Mouse (Mus musculus) olfactory bulb, adult 2 months (tissue): ENCODE measurements around the gene Gpr132. TPM values are rescaled to one million over a fixed set of nuclear protein-coding genes. Genes with fewer than 3 reads are reported as not detected.

Experiments
- H3K27ac ChIP-seq: fragments of 200-500 bp; 2 replicates; pipeline ENCODE4 v1.5.1; 2012; ENCODE audit warnings: low read depth, low read length; ENCODE audit not compliant: insufficient read depth
- H3K4me1 ChIP-seq: fragments of 200-500 bp; 2 replicates; pipeline ENCODE4 v1.6.1; 2012; ENCODE audit warnings: low read length; ENCODE audit not compliant: control insufficient read depth, insufficient read depth
- H3K4me3 ChIP-seq: fragments of 200-500 bp; 2 replicates; pipeline ENCODE4 v1.5.1; 2012; ENCODE audit warnings: mild to moderate bottlenecking, low read depth, low read length, moderate library complexity; ENCODE audit not compliant: insufficient read depth
- CTCF ChIP-seq: fragments of 200-500 bp; IDR thresholded peaks from 2 replicates; pipeline ENCODE4 v1.5.1; 2012; ENCODE audit warnings: low read depth, mild to moderate bottlenecking, low read length, moderate library complexity; ENCODE audit not compliant: insufficient read depth
- POLR2A ChIP-seq: fragments of 200-500 bp; IDR thresholded peaks from 2 replicates; pipeline ENCODE4 v1.6.1; 2012; ENCODE audit warnings: mild to moderate bottlenecking, low read depth, low read length, moderate library complexity; ENCODE audit not compliant: insufficient read depth
- WGBS: fragments of 180-500 bp; shearing (Covaris S2); methylation state at CpG from one replicate; pipeline ENCODE4 v1.1.7; 2018; 5-methylcytosine and 5-hydroxymethylcytosine counted together
- polyA plus RNA-seq: library from polyadenylated mRNA; stranded (reverse); fragments of >200 nt; gene quantifications from 2 replicates; pipeline ENCODE4 v1.2.4, GENCODE M21; 2012; ENCODE audit warnings: low replicate concordance; ENCODE audit not compliant: missing spikeins, insufficient read depth, insufficient read length

Gene Gpr132
- polyA plus RNA-seq, 1 experiment, result not detected

DNA sequence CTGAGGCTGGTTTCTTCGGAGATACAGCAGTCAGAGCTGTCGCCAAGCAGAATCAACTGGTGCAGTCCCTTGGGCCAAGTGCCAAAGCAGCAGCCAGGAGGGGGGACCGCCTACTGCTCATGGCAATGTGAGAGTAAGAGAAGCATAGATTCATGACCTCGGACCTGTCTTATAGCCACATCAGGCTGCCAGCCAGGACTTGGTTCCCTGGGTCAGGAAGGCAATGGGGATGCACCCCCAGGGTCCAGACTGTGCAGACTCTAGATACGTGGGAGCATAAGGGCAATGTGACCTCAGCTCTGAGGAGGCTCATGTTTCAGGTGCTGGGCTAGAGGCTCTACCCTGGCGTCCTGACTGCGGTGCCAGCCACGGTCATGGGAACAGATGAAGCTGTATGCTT is 35.9 kb upstream of the Gpr132 start:
- H3K27ac ChIP-seq, result no peak overlapping the region
- 65% methylated on average over 8 of the region's 8 CpGs for WGBS
- H3K4me3 ChIP-seq, result no peak overlapping the region
- H3K4me1 ChIP-seq, result peaks cover 8% of the 10 kb centered on the region
- no peak for TF ChIP-seq CTCF
- TF ChIP-seq POLR2A, result no peak

DNA sequence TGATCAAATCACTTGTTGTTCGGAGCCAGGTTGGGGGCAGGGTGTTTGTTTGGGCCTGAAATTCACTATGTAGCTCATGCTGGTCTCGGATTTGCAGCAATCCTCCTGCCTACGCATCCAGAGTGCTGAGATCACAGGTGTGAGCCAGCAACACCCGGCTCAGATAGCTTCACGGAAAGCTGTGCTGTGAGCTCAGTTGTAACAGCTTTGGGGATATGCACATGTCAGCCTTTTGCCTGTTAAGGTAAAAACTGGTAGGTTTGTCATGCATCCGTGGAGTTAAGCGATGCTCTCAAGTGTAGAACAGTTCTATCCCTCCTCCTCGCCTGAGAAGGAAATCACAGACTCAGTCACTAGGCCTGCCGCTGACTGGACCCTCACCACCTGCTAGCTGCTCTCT is 32.6 kb upstream of the Gpr132 start:
- Histone ChIP-seq H3K4me3 (no peak overlapping the region), H3K4me1 (peaks cover 16% of the 10 kb centered on the region), H3K27ac (no peak overlapping the region)
- WGBS, result 61% methylated on average over 9 of the region's 9 CpGs
- TF ChIP-seq POLR2A, result no peak
- no peak for TF ChIP-seq CTCF

DNA sequence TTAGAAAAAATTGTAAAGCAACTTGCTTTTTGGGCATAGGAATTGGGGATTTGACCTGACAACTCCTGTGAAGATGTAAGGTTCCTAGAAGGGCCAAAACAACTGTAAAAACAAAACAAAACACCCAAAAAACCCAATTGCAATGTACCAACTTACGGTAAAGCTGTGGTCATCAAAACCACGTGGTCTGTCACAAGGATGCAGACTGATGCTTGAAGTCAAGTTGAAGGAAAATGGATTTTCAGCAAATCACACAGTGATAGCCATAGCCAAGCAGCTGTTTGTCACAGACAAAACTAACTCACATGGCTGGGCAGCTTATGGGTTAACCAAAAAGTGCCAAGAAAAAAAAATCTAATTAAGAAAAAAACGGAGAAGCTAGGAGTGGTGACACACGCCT is 30.9 kb upstream of the Gpr132 start:
- peaks cover 32% of the 10 kb centered on the region for H3K4me1 ChIP-seq
- WGBS, result 55% methylated on average over 4 of the region's 4 CpGs
- H3K27ac ChIP-seq, result no peak overlapping the region
- H3K4me3 ChIP-seq, result no peak overlapping the region
- TF ChIP-seq POLR2A, result no peak
- TF ChIP-seq CTCF, result no peak

DNA sequence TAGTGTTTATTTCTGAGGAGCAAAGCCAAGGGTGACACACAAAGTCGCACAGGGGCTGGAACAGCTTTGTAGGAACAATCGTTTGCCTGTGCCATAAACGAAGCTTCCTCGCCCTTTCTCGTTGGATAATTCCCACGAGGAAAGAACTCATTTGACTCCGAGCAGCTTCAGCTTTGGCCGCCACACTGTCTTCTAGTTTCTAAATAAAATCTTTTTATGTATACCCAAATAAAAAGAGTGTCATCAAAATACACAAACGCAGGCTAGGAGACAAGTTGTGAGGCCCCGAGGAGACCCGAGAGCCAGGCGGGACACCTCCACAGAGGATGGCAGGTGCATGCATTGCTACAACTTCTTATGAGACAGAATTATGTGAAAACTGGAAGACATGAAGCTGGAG is 30.3 kb upstream of the Gpr132 start:
- WGBS, result 63% methylated on average over 12 of the region's 12 CpGs
- TF ChIP-seq POLR2A (no peak), CTCF (no peak)
- peaks cover 37% of the 10 kb centered on the region for H3K4me1 ChIP-seq
- H3K27ac ChIP-seq, result no peak overlapping the region
- no peak overlapping the region for H3K4me3 ChIP-seq

DNA sequence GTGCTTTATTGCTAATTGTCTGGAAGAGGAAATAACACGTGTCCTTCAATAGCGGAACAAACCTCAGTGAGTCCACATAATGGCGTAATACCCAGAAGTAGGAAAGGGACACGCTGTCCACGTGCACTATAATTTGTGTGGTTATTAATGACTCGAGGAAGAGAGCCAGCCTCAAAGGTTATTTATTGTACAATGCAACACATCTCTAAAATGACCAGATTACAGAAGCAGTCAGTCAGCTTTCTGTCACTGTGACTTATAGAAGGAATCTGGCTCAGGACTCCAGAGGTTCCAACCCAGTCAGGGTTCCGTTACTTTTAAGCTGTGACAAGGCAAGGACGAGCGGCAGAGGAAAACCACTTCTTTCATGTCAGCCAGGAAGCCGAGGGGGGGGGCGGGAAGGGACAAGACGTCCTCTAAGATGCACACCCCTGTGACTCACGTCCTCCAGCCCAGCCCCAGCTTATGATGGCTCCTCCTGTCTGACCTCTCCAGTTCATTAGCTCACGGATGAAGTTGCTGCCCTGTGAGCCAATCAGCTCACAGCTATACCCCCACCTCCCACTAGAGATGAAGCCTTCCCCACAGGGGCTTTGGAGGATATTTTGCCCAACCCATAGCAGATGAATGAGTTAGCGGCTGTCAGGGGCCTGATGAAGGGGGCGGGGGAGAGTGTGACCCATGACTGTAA is 29.6 kb upstream of the Gpr132 start:
- H3K27ac ChIP-seq, result no peak overlapping the region
- WGBS, result 33% methylated on average over 16 of the region's 16 CpGs
- peaks cover 40% of the 10 kb centered on the region for H3K4me1 ChIP-seq
- TF ChIP-seq CTCF (no peak), POLR2A (no peak)
- H3K4me3 ChIP-seq, result no peak overlapping the region

DNA sequence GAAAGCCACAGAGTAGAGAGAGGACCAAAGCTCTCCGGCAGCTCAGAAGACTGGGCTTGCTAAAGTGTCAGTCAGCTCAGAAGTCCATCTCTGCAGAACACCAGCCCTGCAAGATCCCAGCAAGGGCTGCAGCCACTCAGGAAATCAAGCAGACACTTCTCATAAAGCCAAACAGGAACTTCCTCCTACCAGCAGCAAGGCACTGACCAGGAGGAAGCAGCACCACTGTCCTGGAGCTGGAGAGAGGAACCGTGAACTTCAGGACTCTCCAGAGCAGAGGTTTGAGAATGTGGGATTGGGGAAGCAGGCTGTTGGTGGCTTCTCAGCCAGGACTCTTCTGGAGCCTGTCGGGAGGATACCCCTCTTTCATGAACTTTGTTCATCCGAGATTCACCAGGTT is 26.9 kb upstream of the Gpr132 start:
- Histone ChIP-seq H3K27ac (peak overlapping the region; percentile 81), H3K4me1 (peaks cover 32% of the 10 kb centered on the region), H3K4me3 (no peak overlapping the region)
- 56% methylated on average over 4 of the region's 4 CpGs for WGBS
- TF ChIP-seq POLR2A, result no peak
- no peak for TF ChIP-seq CTCF

DNA sequence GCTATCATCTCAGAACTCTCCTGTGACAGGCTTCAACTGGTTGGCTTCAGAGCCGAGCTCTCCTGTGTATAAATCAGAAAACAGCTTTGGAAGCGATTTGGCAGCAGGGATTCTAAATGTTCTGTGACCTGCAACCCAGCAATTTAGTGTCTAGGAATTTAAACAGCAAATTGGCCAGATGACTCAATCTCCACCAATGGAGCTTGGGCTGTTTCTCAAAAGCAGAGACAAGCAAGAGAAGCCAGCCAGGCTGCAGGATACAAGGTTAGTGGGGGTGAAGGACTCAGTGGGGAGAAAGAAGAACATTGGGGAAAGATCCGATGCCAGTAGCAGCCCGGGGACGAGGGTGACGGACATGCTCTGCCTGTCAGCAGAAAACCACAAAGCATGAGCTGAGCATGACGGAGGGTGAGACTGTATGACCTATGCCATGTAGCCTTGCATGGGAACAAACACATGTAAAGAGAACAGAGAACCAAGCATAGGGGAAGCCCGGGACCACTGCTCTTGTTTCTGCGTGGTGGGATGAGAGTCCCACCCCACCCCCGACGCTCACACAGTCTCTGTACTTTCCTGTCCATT is 26.4 kb upstream of the Gpr132 start:
- WGBS, result 37% methylated on average over 11 of the region's 11 CpGs
- no peak for TF ChIP-seq POLR2A
- no peak for TF ChIP-seq CTCF
- H3K27ac ChIP-seq, result peak overlapping the region; percentile 81
- peaks cover 32% of the 10 kb centered on the region for H3K4me1 ChIP-seq
- H3K4me3 ChIP-seq, result peak overlapping the region; percentile 5; the same call in 1 of the 2 replicates

DNA sequence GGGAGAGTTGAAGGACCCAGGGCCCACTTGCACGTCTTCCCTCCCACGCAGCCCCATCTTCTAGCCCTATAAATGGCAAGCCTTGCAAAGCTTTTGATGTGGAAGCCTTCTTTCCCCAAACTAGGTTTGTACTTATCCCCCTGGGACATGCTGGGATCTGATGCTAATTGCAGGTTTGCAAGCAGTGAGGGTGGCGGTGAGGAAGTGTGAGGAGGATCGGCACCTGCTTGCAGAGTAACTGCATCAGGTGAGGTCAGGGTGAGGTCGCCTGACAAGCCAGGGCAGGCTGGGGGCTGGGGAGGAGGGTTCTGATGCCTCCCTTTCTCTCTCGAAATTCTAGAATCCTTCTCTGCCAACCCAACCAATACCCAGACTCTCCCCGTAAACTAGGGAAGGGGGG is 17.4 kb upstream of the Gpr132 start:
- Histone ChIP-seq H3K27ac (no peak overlapping the region), H3K4me3 (no peak overlapping the region), H3K4me1 (peaks cover 27% of the 10 kb centered on the region)
- 34% methylated on average over 7 of the region's 7 CpGs for WGBS
- no peak for TF ChIP-seq POLR2A
- no peak for TF ChIP-seq CTCF

DNA sequence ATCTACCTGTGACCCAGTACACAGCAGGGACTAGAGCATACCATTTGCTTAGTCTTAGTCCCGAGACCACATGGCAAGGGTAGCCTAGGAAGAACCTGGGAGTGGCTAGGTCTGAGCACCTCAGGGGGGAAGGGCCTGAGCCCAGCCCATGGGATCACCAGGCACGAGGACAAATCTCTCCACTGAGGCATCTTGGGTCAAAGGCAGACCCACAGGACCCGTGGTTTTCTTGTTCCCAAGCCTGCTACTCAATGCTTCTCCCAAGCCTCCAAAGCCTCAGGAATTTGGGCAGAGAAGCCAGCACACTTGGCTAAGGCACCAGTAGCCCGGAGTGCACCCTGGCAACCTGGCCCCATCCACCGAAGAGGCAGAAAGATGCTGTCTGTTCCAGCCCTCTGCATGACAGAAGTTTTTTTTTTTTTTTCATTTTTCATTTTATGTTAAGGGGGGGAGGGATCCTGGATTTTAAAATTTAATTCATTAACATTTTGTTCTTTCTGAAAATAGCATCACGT is 13.3 kb upstream of the Gpr132 start:
- WGBS, result 71% methylated on average over 6 of the region's 6 CpGs
- H3K4me3 ChIP-seq, result no peak overlapping the region
- H3K27ac ChIP-seq, result no peak overlapping the region
- TF ChIP-seq POLR2A (no peak), CTCF (no peak)
- H3K4me1 ChIP-seq, result peaks cover 52% of the 10 kb centered on the region

DNA sequence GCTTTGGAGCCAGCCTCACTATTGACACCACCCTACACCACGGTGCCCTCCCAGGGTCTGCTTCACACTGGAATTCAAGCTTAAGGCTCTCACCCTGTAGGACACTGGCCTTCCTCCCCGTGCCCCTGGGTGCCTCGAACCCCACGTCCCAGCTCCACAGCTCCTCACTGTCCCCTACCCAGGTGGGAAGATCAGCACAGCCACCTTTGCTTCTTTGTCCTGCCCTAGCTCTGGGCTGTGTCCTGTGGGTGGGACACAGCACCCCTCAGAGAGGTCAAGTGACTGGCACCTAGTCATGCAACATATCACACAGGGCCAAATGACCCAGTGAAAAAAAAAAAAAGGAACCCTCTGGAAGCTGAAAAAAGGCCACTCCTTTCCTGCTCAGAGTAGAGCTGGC is 12.6 kb upstream of the Gpr132 start:
- no peak for TF ChIP-seq POLR2A
- TF ChIP-seq CTCF, result no peak
- WGBS, result 76% methylated on average over 4 of the region's 4 CpGs
- Histone ChIP-seq H3K4me1 (peaks cover 53% of the 10 kb centered on the region), H3K27ac (no peak overlapping the region), H3K4me3 (no peak overlapping the region)
